Mouse (Mus musculus) ES-Bruce4 (cell line): ENCODE measurements at regions not wholly inside any gene's neighbourhood (a gene's known extent, or its start where the extent isn't known, plus 50 kb on each side); places are given as distances from the start of the nearest gene placed in this dataset.

Experiments
- H3K27ac ChIP-seq: 2 replicates; pipeline ENCODE4 v1.5.1; 2012; ENCODE audit warnings: low read length, inconsistent platforms; ENCODE audit not compliant: insufficient read depth
- H3K27me3 ChIP-seq: 2 replicates; pipeline ENCODE4 v1.6.1; 2012; ENCODE audit warnings: mild to moderate bottlenecking, low read length, inconsistent platforms; ENCODE audit not compliant: control insufficient read depth, poor library complexity, insufficient read depth, severe bottlenecking
- H3K36me3 ChIP-seq: 2 replicates; pipeline ENCODE4 v1.6.1; 2012; ENCODE audit warnings: inconsistent platforms, mild to moderate bottlenecking, low read length, moderate library complexity; ENCODE audit not compliant: control insufficient read depth, poor library complexity, insufficient read depth, severe bottlenecking
- H3K4me1 ChIP-seq: one replicate; pipeline ENCODE4 v1.8.1; 2011; ENCODE audit warnings: low read length; ENCODE audit not compliant: control insufficient read depth, insufficient read depth
- H3K4me3 ChIP-seq: 2 replicates; pipeline ENCODE4 v1.5.1; 2011; ENCODE audit warnings: low read depth, mild to moderate bottlenecking, low read length
- H3K9ac ChIP-seq: 2 replicates; pipeline ENCODE4 v1.6.1; 2012; ENCODE audit warnings: low read depth, mild to moderate bottlenecking, inconsistent platforms; ENCODE audit not compliant: poor library complexity, severe bottlenecking
- H3K9me3 ChIP-seq: replicated peaks from 2 replicates; pipeline ENCODE4 v1.6.1; 2012; ENCODE audit warnings: mild to moderate bottlenecking, low read length, inconsistent platforms; ENCODE audit not compliant: control insufficient read depth, poor library complexity, insufficient read depth, severe bottlenecking
- CTCF ChIP-seq: IDR thresholded peaks from one replicate; pipeline ENCODE4 v1.8.1; 2011; ENCODE audit warnings: low read depth, low read length
- EP300 ChIP-seq: IDR thresholded peaks from 2 replicates; pipeline ENCODE4 v1.6.1; 2011; ENCODE audit warnings: low read depth, low read length; ENCODE audit not compliant: insufficient read depth
- POLR2A ChIP-seq: IDR thresholded peaks from one replicate; pipeline ENCODE4 v1.8.1; 2011; ENCODE audit warnings: low read length; ENCODE audit not compliant: insufficient read depth

DNA sequence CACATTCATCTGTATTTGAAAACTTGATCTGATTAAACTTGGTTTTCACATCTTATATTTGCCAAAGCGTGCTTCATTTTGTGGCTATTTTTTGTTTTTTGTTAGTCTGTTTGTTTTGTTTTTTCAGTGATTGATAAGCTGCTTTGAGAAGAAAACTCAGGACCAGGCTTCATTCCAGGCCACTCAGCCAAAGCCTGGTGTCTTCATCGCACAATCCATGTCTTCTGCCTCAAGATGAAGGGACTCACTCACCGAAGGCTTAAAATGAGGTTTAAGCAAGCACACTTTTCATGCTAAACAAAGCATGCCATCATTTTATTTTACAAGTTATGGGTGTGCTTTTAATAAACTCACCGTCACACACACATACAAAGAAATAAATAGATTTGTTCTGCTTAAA lies 197.7 kb upstream of the Etaa1 start:
- TF ChIP-seq POLR2A (no peak), CTCF (no peak), EP300 (no peak)
- no peak overlapping the region for H3K9ac ChIP-seq
- no peak overlapping the region for H3K27ac ChIP-seq
- H3K9me3 ChIP-seq, result no peaks in the 10 kb centered on the region
- H3K27me3 ChIP-seq, result no peaks in the 10 kb centered on the region
- no peak overlapping the region for H3K4me3 ChIP-seq
- H3K36me3 ChIP-seq, result no peaks in the 10 kb centered on the region
- no peaks in the 10 kb centered on the region for H3K4me1 ChIP-seq

DNA sequence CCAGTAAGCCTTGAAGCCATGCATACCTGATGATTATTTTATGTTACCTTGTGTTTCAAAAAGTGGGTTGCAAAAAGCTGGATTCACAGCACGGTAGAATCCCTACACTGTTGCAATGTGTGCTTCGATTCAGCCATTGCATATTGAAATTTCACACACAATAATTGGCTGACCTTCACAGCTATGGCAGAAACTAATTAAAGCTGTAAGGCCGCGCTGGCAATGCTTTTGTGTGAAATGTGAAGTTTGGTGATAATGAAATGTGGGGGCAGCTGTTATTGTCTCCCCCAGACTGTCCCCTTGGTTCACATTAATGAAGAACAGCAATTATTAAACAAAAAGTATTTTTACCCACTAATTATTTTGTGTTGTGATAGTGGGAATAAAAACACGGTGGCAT lies 173.8 kb upstream of the Etaa1 start:
- Histone ChIP-seq H3K27ac (no peak overlapping the region), H3K27me3 (no peaks in the 10 kb centered on the region), H3K36me3 (no peaks in the 10 kb centered on the region), H3K9me3 (0 out of 2 replicates have a peak, but pooled peaks cover 4% of the 10 kb centered on the region), H3K9ac (no peak overlapping the region), H3K4me3 (no peak overlapping the region), H3K4me1 (no peaks in the 10 kb centered on the region)
- no peak for TF ChIP-seq CTCF
- no peak for TF ChIP-seq EP300
- no peak for TF ChIP-seq POLR2A

- no peaks in the 10 kb centered on the region for H3K4me1 ChIP-seq
- no peak overlapping the region for H3K9ac ChIP-seq
- no peaks in the 10 kb centered on the region for H3K36me3 ChIP-seq
- H3K27ac ChIP-seq, result no peak overlapping the region
- H3K4me3 ChIP-seq, result no peak overlapping the region
- TF ChIP-seq CTCF, result no peak
- TF ChIP-seq POLR2A, result no peak
- TF ChIP-seq EP300, result no peak
- peaks cover 8% of the 10 kb centered on the region for H3K9me3 ChIP-seq
- no peaks in the 10 kb centered on the region for H3K27me3 ChIP-seq
Measured at GRCm38 (mm10) chr11:18123031-18123430, 169.4 kb upstream of the Etaa1 start.

- Histone ChIP-seq H3K4me1 (no peaks in the 10 kb centered on the region), H3K9ac (no peak overlapping the region), H3K27ac (no peak overlapping the region), H3K9me3 (peaks cover 8% of the 10 kb centered on the region), H3K27me3 (no peaks in the 10 kb centered on the region), H3K36me3 (no peaks in the 10 kb centered on the region), H3K4me3 (no peak overlapping the region)
- no peak for TF ChIP-seq CTCF
- TF ChIP-seq EP300, result no peak
- TF ChIP-seq POLR2A, result no peak
Measured at GRCm38 (mm10) chr11:18122616-18123015, 168.9 kb upstream of the Etaa1 start.

GRCm38 (mm10) chr11:18115693-18116450 lies 162.2 kb upstream of the Etaa1 start:
- H3K27me3 ChIP-seq, result no peaks in the 10 kb centered on the region
- H3K27ac ChIP-seq, result no peak overlapping the region
- no peaks in the 10 kb centered on the region for H3K36me3 ChIP-seq
- no peaks in the 10 kb centered on the region for H3K4me1 ChIP-seq
- no peak overlapping the region for H3K9ac ChIP-seq
- no peaks in the 10 kb centered on the region; the same call in 1 of the 2 replicates for H3K9me3 ChIP-seq
- no peak overlapping the region for H3K4me3 ChIP-seq
- no peak for TF ChIP-seq CTCF
- TF ChIP-seq EP300, result no peak
- TF ChIP-seq POLR2A, result no peak

- Histone ChIP-seq H3K27me3 (no peaks in the 10 kb centered on the region), H3K9me3 (peaks cover 2% of the 10 kb centered on the region; the same call in 1 of the 2 replicates), H3K9ac (no peak overlapping the region), H3K27ac (no peak overlapping the region), H3K4me3 (no peak overlapping the region), H3K36me3 (no peaks in the 10 kb centered on the region), H3K4me1 (no peaks in the 10 kb centered on the region)
- TF ChIP-seq CTCF, result no peak
Measured at GRCm38 (mm10) chr11:18102841-18103240, 149.2 kb upstream of the Etaa1 start.
